Mouse (Mus musculus) heart, embryonic 15.5 days (tissue): ENCODE measurements at regions not wholly inside any gene's neighbourhood (a gene's known extent, or its start where the extent isn't known, plus 50 kb on each side); places are given as distances from the start of the nearest gene placed in this dataset.
"Not testable (repeated sequence)": the region's sequence is repeated elsewhere in the genome, so short reads cannot be mapped to it uniquely, and the experiment has no call there.

Experiments used
- ATAC-seq: fragments of 200-750 bp; cut with Nextera tagmentation; replicated peaks from 2 replicates; pipeline ENCODE4 v1.8.0; 2017; ENCODE audit warnings: low read depth, moderate TSS enrichment; ENCODE audit not compliant: insufficient number of reproducible peaks, insufficient read depth, low FRiP score
- H3K27ac ChIP-seq: fragments of 300-500 bp; sonication (generic); 2 replicates; pipeline ENCODE4 v1.5.1; 2015; ENCODE audit warnings: mild to moderate bottlenecking, inconsistent platforms
- H3K27me3 ChIP-seq: fragments of 300-500 bp; sonication (generic); 2 replicates; pipeline ENCODE4 v1.6.1; 2015; ENCODE audit warnings: inconsistent platforms
- H3K36me3 ChIP-seq: fragments of 300-500 bp; sonication (generic); 2 replicates; pipeline ENCODE4 v1.6.1; 2015; ENCODE audit warnings: mild to moderate bottlenecking, inconsistent platforms
- H3K4me1 ChIP-seq: fragments of 300-500 bp; sonication (generic); replicated peaks from 2 replicates; pipeline ENCODE4 v1.6.1; 2015; ENCODE audit warnings: inconsistent platforms
- H3K4me2 ChIP-seq: fragments of 300-500 bp; sonication (generic); 2 replicates; pipeline ENCODE4 v1.6.1; 2015; ENCODE audit warnings: inconsistent platforms, mild to moderate bottlenecking, moderate library complexity
- H3K4me3 ChIP-seq: fragments of 300-500 bp; sonication (generic); 2 replicates; pipeline ENCODE4 v1.5.1; 2015; ENCODE audit warnings: mild to moderate bottlenecking, inconsistent platforms
- H3K9ac ChIP-seq: fragments of 300-500 bp; sonication (generic); 2 replicates; pipeline ENCODE4 v1.6.1; 2015; ENCODE audit warnings: mild to moderate bottlenecking, inconsistent platforms
- H3K9me3 ChIP-seq: fragments of 300-500 bp; sonication (generic); replicated peaks from 2 replicates; pipeline ENCODE4 v1.6.1; 2016; ENCODE audit warnings: inconsistent platforms
- WGBS: fragments of 180-500 bp; shearing (Covaris S2); methylation state at CpG from one replicate; pipeline ENCODE4 v1.1.7; 2015; ENCODE audit warnings: mixed read lengths; 5-methylcytosine and 5-hydroxymethylcytosine counted together

- 74% methylated on average over 8 of the region's 8 CpGs for WGBS
- H3K27me3 ChIP-seq, ATAC-seq, H3K4me2 ChIP-seq, H3K4me1 ChIP-seq, H3K27ac ChIP-seq, H3K36me3 ChIP-seq, H3K9ac ChIP-seq, H3K4me3 ChIP-seq, H3K9me3 ChIP-seq: not testable (repeated sequence)
Measured at GRCm38 (mm10) chr15:34027111-34027510, 330.6 kb downstream of the 9430069I07Rik start.

DNA sequence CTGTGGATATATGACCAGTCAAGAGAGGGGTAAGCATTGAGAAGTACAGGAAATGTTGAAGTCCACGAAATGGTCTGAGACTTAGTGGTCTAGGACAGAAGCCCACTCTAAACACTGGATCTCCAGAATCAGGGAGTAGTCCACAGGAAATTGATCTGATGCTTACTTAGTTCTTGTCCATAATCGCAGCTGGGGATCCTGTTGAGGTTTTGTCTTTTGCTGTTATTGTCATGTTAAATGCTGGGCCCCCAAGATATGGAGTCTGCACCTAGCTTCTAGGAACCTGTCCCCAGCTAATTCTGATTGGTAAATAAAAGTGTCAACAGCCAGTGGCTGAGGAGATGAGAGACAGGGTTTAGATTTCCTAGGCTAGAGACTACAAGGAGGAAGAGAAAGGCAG lies 332.3 kb downstream of the 9430069I07Rik start:
- no peaks in the 10 kb centered on the region for H3K27me3 ChIP-seq
- no peak overlapping the region for H3K4me3 ChIP-seq
- WGBS: 81% methylated on average over 2 of the region's 2 CpGs

DNA sequence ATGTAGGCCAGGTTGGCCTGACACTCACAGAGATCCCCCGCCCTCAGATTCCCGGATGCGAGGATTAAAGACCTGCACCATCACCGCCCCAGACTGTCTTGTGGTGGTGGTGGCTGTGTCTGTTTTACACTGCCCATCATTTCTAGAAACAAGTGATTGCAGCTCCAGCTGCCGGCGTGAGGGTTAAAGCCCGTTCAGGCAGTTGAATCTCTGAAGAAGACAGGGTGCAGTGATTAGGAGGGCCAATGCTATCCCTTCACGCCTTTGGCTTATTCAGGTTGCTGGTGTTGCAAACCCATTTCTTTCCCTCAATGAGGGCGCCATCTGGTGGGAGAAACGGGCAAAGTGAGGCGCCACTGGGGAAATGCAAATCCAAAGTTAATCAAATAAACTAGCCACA lies 335.8 kb downstream of the 9430069I07Rik start:
- Histone ChIP-seq H3K4me3 (no peak overlapping the region), H3K27me3 (no peaks in the 10 kb centered on the region), H3K9ac (no peak overlapping the region), H3K4me1 (no peaks in the 10 kb centered on the region), H3K27ac (no peak overlapping the region), H3K36me3 (no peaks in the 10 kb centered on the region), H3K4me2 (no peak overlapping the region), H3K9me3 (no peaks in the 10 kb centered on the region)
- ATAC-seq: no peak
- 25% methylated on average over 11 of the region's 11 CpGs for WGBS

More for the DNA sequence above, 332.3 kb downstream of the 9430069I07Rik start:
- Histone ChIP-seq H3K4me1 (no peaks in the 10 kb centered on the region), H3K9me3 (no peaks in the 10 kb centered on the region), H3K9ac (no peak overlapping the region), H3K36me3 (no peaks in the 10 kb centered on the region), H3K27ac (no peak overlapping the region), H3K4me2 (no peak overlapping the region)
- no peak for ATAC-seq

DNA sequence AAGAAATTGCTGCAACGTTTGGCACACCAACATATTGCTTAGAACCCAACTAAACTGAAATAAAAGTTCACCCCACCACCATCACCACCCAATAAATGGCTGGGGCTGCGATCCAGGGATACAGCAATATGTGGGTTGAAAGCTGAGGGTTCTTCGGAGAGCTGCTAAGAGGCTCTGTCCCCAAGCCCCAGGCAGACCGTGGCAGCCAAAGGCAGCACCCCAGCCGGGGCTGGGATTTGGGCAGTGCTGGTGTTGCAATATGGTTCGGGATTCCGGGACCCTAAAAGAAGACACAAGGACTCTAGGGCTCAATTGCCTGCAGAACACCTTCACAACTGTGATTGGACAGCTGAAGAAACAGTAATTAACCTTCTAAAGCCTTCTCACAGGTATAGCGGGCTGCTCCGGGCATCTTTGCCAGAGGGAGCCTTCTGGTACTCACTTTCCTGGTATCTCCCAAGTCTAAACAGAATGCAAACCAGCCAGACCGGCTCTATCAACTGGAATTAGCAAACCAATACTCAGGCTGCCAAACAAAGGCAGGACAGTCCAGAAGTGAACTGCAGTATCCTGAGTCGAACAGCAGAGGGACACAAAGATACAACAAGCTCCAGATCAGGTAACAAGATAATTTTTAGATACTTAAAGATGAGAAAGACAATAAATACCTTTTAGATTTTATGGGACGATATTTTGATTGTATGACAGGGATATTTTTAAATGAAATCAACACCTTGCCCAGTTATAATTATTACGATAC lies 341.1 kb downstream of the 9430069I07Rik start:
- Histone ChIP-seq H3K27ac (no peak overlapping the region), H3K9ac (no peak overlapping the region), H3K9me3 (no peaks in the 10 kb centered on the region), H3K4me1 (no peaks in the 10 kb centered on the region), H3K36me3 (no peaks in the 10 kb centered on the region), H3K27me3 (no peaks in the 10 kb centered on the region), H3K4me2 (no peak overlapping the region), H3K4me3 (no peak overlapping the region)
- ATAC-seq: no peak
- 52% methylated on average over 13 of the region's 13 CpGs for WGBS

DNA sequence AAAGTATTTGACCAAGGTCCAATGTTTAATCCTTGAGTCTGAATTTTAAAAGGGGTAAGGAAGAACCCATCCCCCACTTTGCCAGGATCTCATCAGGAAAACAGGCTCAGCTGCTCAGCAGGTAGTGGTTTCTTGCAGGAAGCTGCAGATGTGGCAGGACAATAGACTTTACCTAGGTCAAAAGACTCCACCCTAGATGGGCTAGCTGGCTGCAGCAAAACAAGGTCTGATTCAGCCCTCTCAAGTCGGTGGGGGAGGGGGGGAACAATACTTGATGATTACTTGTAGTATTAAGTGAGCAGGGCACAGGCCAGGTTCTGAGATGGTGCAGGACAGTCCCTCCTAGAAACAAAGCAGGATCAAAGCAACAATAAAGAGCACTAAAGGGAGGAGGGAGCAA lies 349.1 kb downstream of the 9430069I07Rik start:
- Histone ChIP-seq H3K4me2 (no peak overlapping the region), H3K4me1 (no peaks in the 10 kb centered on the region), H3K36me3 (no peaks in the 10 kb centered on the region), H3K4me3 (no peak overlapping the region), H3K9ac (no peak overlapping the region), H3K27me3 (no peaks in the 10 kb centered on the region), H3K27ac (no peak overlapping the region), H3K9me3 (no peaks in the 10 kb centered on the region)
- WGBS: 28% methylated on average over 1 of the region's 1 CpGs
- no peak for ATAC-seq

DNA sequence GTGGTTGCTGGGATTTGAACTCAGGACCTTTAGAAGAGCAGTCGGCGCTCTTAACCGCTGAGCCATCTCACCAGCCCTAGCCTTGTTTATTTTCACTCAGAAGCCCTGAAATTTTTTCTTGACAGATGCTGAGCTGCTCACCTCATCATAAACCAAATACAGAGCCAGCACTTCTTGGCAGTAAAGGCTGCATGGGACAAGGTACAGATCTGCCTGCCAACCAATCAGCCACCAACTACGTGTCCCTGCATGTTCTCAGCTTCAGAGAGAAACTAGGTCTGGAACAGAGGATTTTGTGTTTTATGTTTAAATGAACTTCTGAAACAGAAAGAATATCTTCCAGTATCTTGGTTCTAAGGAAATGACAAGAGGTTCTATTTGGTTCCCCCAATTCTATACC lies 365.3 kb downstream of the 9430069I07Rik start:
- H3K4me1 ChIP-seq: no peaks in the 10 kb centered on the region
- H3K36me3 ChIP-seq: no peaks in the 10 kb centered on the region
- H3K4me2 ChIP-seq: no peak overlapping the region
- H3K27me3 ChIP-seq: no peaks in the 10 kb centered on the region
- no peak for ATAC-seq
- no peak overlapping the region for H3K4me3 ChIP-seq
- no peak overlapping the region for H3K9ac ChIP-seq
- H3K9me3 ChIP-seq: no peaks in the 10 kb centered on the region
- WGBS: 81% methylated on average over 4 of the region's 4 CpGs
- no peak overlapping the region for H3K27ac ChIP-seq

DNA sequence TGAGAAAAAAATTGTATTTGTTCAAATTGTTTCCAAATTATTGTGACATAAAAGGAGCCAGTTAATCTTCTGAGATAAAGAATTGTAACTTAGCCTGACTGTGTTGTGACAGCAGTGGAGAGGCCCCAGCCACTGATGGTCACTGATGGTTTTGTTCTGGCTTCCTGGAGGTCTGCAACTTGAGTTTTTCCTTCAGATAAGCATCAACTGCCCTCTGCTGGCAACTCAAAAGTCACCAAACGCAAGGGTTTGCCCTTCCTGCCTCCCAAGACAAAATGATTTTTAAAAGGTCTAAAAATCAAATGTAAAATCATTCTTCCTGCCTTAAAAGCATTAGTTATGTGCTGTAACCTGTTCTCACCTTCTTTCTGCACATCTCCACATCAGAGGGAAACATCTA lies 382.6 kb downstream of the 9430069I07Rik start:
- H3K4me1 ChIP-seq: no peaks in the 10 kb centered on the region
- ATAC-seq: no peak
- WGBS: 24% methylated on average over 1 of the region's 1 CpGs

GRCm38 (mm10) chr15:33973466-33973865 lies 384.2 kb downstream of the 9430069I07Rik start:
- H3K9ac ChIP-seq: no peak overlapping the region
- WGBS: 73% methylated on average over 3 of the region's 3 CpGs
- H3K9me3 ChIP-seq: no peaks in the 10 kb centered on the region
- ATAC-seq: no peak
- no peak overlapping the region for H3K27ac ChIP-seq
- H3K4me1 ChIP-seq: no peaks in the 10 kb centered on the region
- H3K4me3 ChIP-seq: no peak overlapping the region
- no peak overlapping the region for H3K4me2 ChIP-seq
- H3K36me3 ChIP-seq: no peaks in the 10 kb centered on the region
- H3K27me3 ChIP-seq: no peaks in the 10 kb centered on the region

More for the DNA sequence above, 382.6 kb downstream of the 9430069I07Rik start:
- Histone ChIP-seq H3K27me3 (no peaks in the 10 kb centered on the region), H3K9me3 (no peaks in the 10 kb centered on the region), H3K9ac (no peak overlapping the region), H3K36me3 (no peaks in the 10 kb centered on the region), H3K4me2 (no peak overlapping the region), H3K27ac (no peak overlapping the region), H3K4me3 (no peak overlapping the region)

DNA sequence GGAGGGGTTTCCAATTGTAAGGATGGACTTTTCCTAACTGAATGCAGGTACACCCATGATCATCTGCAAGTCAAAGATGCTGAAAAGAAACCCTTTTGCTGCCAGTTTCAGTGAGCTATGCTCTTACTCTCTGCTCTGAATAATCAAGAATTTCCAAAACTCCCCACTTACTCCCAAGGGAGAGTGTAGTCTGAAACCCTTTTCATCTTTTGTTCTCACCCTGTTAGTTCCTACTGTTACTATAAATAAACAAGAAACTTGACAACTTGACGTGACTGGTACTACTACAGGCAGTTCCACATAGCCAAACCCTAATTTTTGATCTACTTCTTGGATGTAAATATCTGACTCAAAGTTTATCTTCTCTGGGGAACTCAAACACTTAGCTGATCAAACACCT lies 388.3 kb downstream of the 9430069I07Rik start:
- 16% methylated on average over 1 of the region's 1 CpGs for WGBS
- ATAC-seq: no peak
- H3K9ac ChIP-seq: no peak overlapping the region

DNA sequence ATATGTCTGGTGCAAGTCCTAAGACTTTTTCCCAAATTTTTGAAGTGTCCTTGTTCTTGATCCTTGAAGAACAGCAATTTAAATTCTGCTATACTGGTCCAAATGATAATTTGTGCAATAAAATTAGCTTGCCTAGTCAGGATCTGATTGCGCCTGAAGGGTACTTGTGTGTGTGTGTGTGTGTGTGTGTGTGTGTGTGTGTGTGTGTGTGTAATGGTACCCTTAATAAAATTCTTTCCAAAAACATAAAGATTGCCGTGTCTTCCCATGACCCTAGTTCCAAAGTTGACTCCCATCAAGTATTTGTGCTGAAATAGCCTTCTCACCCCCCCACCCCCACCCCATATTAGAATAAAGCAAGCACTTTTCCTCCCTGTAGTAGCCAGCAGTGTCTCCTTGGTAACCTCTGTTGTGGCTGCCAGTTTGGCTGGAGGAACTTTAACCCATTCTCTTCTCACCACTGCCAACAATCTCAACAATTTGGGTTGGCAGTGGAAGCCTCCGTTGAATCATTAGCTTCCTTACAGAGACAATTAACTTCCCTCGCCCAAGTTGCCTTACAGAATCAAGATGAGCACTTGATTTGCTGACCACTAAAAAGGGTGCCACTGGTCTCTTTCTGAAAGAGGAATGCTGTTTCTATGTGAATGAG lies 422.5 kb downstream of the 9430069I07Rik start:
- Histone ChIP-seq H3K27me3 (no peaks in the 10 kb centered on the region), H3K27ac (no peak overlapping the region), H3K4me1 (no peaks in the 10 kb centered on the region), H3K9me3 (no peaks in the 10 kb centered on the region), H3K4me2 (no peak overlapping the region), H3K4me3 (no peak overlapping the region), H3K9ac (no peak overlapping the region), H3K36me3 (no peaks in the 10 kb centered on the region)
- no peak for ATAC-seq
- 73% methylated on average over 4 of the region's 4 CpGs for WGBS

More for the DNA sequence above, 388.3 kb downstream of the 9430069I07Rik start:
- no peak overlapping the region for H3K4me3 ChIP-seq
- H3K27ac ChIP-seq: no peak overlapping the region
- H3K9me3 ChIP-seq: no peaks in the 10 kb centered on the region
- no peaks in the 10 kb centered on the region for H3K4me1 ChIP-seq
- no peaks in the 10 kb centered on the region for H3K27me3 ChIP-seq
- no peak overlapping the region for H3K4me2 ChIP-seq
- no peaks in the 10 kb centered on the region for H3K36me3 ChIP-seq

DNA sequence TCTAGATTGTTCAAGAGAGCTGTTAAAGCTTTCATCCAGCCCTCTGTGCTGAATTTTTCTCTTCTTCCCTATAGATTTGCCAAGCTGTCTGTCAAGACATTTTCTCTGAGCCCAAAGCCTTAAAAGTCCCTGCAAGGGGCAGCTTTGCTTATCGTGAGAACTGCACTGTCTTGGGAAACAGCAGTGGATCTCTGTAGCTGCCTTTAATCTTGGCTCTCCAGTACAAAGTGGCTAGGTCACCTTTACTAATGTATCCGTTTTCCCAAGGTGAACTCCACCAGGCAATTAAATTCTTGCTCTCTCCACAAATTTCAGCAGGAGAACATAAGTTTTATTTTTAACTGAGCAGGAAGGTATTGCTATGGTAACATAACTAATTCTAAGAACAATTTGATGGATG lies 431.2 kb downstream of the 9430069I07Rik start:
- Histone ChIP-seq H3K4me3 (no peak overlapping the region), H3K27ac (no peak overlapping the region), H3K36me3 (no peaks in the 10 kb centered on the region), H3K27me3 (no peaks in the 10 kb centered on the region), H3K4me2 (no peak overlapping the region), H3K9ac (no peak overlapping the region), H3K9me3 (no peaks in the 10 kb centered on the region), H3K4me1 (no peaks in the 10 kb centered on the region)
- ATAC-seq: no peak
- WGBS: 37% methylated on average over 2 of the region's 2 CpGs
